Mouse (Mus musculus): ENCODE results near the gene Crybg3.

GRCm38 (mm10) chr16:59487239-59487638 lies 113.5 kb downstream of the Crybg3 start:
- TF ChIP-seq POLR2A (IDR thresholded peaks at IDR 0.05; ENCODE audit: borderline replicate concordance, insufficient read depth, low read length) (no peak), CTCF (IDR thresholded peaks at IDR 0.05; ENCODE audit: borderline replicate concordance, insufficient read depth, low read depth, low read length) (no peak)

Data from cerebellum, adult 2 months (tissue).